In the genomic region with DNA sequence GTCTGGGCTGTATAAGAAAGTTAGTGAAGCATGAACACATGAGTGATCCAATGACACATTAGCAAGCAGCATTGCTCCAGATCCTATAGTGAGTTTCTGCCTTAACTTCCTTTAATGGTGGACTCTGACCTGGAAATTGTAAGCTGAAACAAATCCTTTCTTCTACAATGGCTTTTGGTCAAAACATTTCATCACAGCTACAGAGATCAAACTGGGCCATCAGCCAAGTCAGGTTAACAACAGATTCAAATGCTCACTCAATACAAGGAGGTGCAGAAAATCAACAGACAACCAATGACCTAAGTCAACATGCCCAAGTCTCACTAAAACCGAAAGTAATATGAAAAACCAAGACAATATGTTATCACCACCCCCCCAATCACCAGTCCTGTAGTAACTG, we compare ENCODE assay signal across 24 mouse cellular contexts.
A peak's percentile ranks its signal among the peaks of the same experiment; 100 is the strongest.
DNase-seq lines count a peak whose midpoint lies in the region; ATAC-seq and TF ChIP-seq lines count a peak whose summit lies in the region.
"Had no signal": no experiment of that assay in that cellular context is flagged by ENCODE, and none has a peak within 500 bp of the region (broad histone marks: within the 10 kb centered on the region; RNA-seq: fewer than 3 reads in every experiment).

No protein-coding gene starts in this region.

- no peak overlapping the region for H3K4me2 ChIP-seq in intestine, postnatal 0 days (replicated peaks; ENCODE audit: low read depth)
- H3K4me2 ChIP-seq in intestine, embryonic 16.5 days (ENCODE audit: low read depth, low read length), result no peak overlapping the region
- no peak overlapping the region for H3K4me2 ChIP-seq in kidney, embryonic 15.5 days
- no peak overlapping the region for H3K4me2 ChIP-seq in kidney, postnatal 0 days (ENCODE audit: low read length)
- H3K4me2 ChIP-seq: embryonic facial prominence, embryonic 12.5 days; forebrain, embryonic 13.5 days; forebrain, embryonic 15.5 days had no signal

- H3K4me1 ChIP-seq in intestine, postnatal 0 days (replicated peaks; ENCODE audit: control insufficient read depth, insufficient read depth, low read length), result no peaks in the 10 kb centered on the region
- H3K4me1 ChIP-seq in intestine, embryonic 16.5 days (ENCODE audit: control insufficient read depth, insufficient read depth, low read length), result no peaks in the 10 kb centered on the region
- H3K4me1 ChIP-seq in kidney, embryonic 15.5 days, result peaks cover 4% of the 10 kb centered on the region
- no peaks in the 10 kb centered on the region for H3K4me1 ChIP-seq in kidney, postnatal 0 days (replicated peaks; ENCODE audit: insufficient read depth, low read length)
- H3K4me1 ChIP-seq: embryonic facial prominence, embryonic 10.5 days; embryonic facial prominence, embryonic 12.5 days; forebrain, embryonic 13.5 days; forebrain, embryonic 15.5 days had no signal

- H3K9ac ChIP-seq in intestine, postnatal 0 days (ENCODE audit: low read depth, low read length), result no peak overlapping the region
- no peak overlapping the region for H3K9ac ChIP-seq in intestine, embryonic 16.5 days (ENCODE audit: low read depth, low read length)
- no peak overlapping the region for H3K9ac ChIP-seq in kidney, embryonic 15.5 days
- H3K9ac ChIP-seq in kidney, postnatal 0 days (ENCODE audit: low read depth, low read length), result no peak overlapping the region
- H3K9ac ChIP-seq: embryonic facial prominence, embryonic 12.5 days; forebrain, embryonic 13.5 days; forebrain, embryonic 15.5 days had no signal

- no peak overlapping the region for H3K27ac ChIP-seq in intestine, postnatal 0 days (ENCODE audit: low read depth, low read length)
- H3K27ac ChIP-seq in intestine, embryonic 16.5 days (ENCODE audit: low read length), result no peak overlapping the region
- peak overlapping the region; percentile 57; the same call in 1 of the 2 replicates for H3K27ac ChIP-seq in kidney, embryonic 15.5 days
- 0 out of 2 replicates have a peak overlapping the region, but pooled peaks have one; percentile 66 for H3K27ac ChIP-seq in kidney, postnatal 0 days
- H3K27ac ChIP-seq: embryonic facial prominence, embryonic 10.5 days; embryonic facial prominence, embryonic 12.5 days; forebrain, embryonic 13.5 days; forebrain, embryonic 15.5 days had no signal

- TF ChIP-seq CTCF in intestine, postnatal 0 days (IDR thresholded peaks at IDR 0.05; ENCODE audit: low read depth), result no peak
- no peak for TF ChIP-seq CTCF in kidney, postnatal 0 days (IDR thresholded peaks at IDR 0.05; ENCODE audit: low read depth)

- H3K4me3 ChIP-seq in intestine, postnatal 0 days (ENCODE audit: low read depth, low read length), result no peak overlapping the region
- H3K4me3 ChIP-seq in intestine, embryonic 16.5 days (ENCODE audit: low read length), result no peak overlapping the region
- no peak overlapping the region for H3K4me3 ChIP-seq in kidney, embryonic 15.5 days (replicated peaks)
- no peak overlapping the region for H3K4me3 ChIP-seq in kidney, postnatal 0 days (replicated peaks; ENCODE audit: low read depth, low read length)
- H3K4me3 ChIP-seq: embryonic facial prominence, embryonic 10.5 days; embryonic facial prominence, embryonic 12.5 days; forebrain, embryonic 13.5 days; forebrain, embryonic 15.5 days had no signal

- ATAC-seq in intestine, postnatal 0 days, result peak; percentile 28; the same call in 1 of the 2 replicates
- ATAC-seq in intestine, embryonic 16.5 days, result no peak
- ATAC-seq in kidney, embryonic 15.5 days (replicated peaks; ENCODE audit: low FRiP score), result 0 out of 2 replicates have a peak, but pooled peaks have one; percentile 36
- no peak for ATAC-seq in kidney, postnatal 0 days (replicated peaks; ENCODE audit: low FRiP score, low read depth)
- ATAC-seq: activated CD4-positive, CD25-positive, alpha-beta regulatory T cell, adult 4 months; CD4-positive, CD25-positive, alpha-beta regulatory T cell, adult 4 months; forebrain, embryonic 13.5 days; forebrain, embryonic 15.5 days; Patski had no signal

- WGBS in intestine, postnatal 0 days, result 71% methylated on average over 1 of the region's 1 CpGs
- 77% methylated on average over 1 of the region's 1 CpGs for WGBS in intestine, embryonic 16.5 days
- WGBS in kidney, embryonic 15.5 days, result 64% methylated on average over 1 of the region's 1 CpGs
- 70% methylated on average over 1 of the region's 1 CpGs for whole genome bisulfite sequencing in kidney, postnatal 0 days

- no peaks in the 10 kb centered on the region for H3K9me3 ChIP-seq in intestine, postnatal 0 days (ENCODE audit: control insufficient read depth)
- H3K9me3 ChIP-seq in intestine, embryonic 16.5 days (ENCODE audit: control insufficient read depth, low read length), result no peaks in the 10 kb centered on the region
- no peaks in the 10 kb centered on the region for H3K9me3 ChIP-seq in kidney, embryonic 15.5 days (replicated peaks)
- no peaks in the 10 kb centered on the region for H3K9me3 ChIP-seq in kidney, postnatal 0 days (replicated peaks; ENCODE audit: low read length)
- H3K9me3 ChIP-seq: embryonic facial prominence, embryonic 10.5 days; embryonic facial prominence, embryonic 12.5 days; forebrain, embryonic 13.5 days; G1E had no signal

- no peaks in the 10 kb centered on the region for H3K27me3 ChIP-seq in intestine, postnatal 0 days (replicated peaks; ENCODE audit: control insufficient read depth, insufficient read depth, low read length)
- H3K27me3 ChIP-seq in intestine, embryonic 16.5 days (replicated peaks; ENCODE audit: control insufficient read depth, insufficient read depth, low read length), result no peaks in the 10 kb centered on the region
- no peaks in the 10 kb centered on the region for H3K27me3 ChIP-seq in kidney, embryonic 15.5 days
- H3K27me3 ChIP-seq in kidney, postnatal 0 days (ENCODE audit: insufficient read depth, low read length), result no peaks in the 10 kb centered on the region
- H3K27me3 ChIP-seq: CH12.LX; embryonic facial prominence, embryonic 12.5 days; forebrain, embryonic 13.5 days; forebrain, embryonic 15.5 days had no signal

- no peak for DNase-seq in kidney, postnatal 10 days
- DNase-seq in kidney, postnatal 0 days (ENCODE audit: low spot score), result no peak
- DNase-seq in kidney, adult 8-10 months, result no peak
- DNase-seq: adrenal gland, adult 8-10 months; adrenal gland, postnatal 14 days; adrenal gland, postnatal 36 days; B cell, adult 2 months; cerebellum, adult 11-12 months; cerebellum, adult 2 months; cerebellum, adult 9-10 months; cerebellum, postnatal 10 days; cerebellum, postnatal 25 days had no signal

- H3K36me3 ChIP-seq in intestine, postnatal 0 days (ENCODE audit: control insufficient read depth, insufficient read depth), result no peaks in the 10 kb centered on the region
- no peaks in the 10 kb centered on the region for H3K36me3 ChIP-seq in intestine, embryonic 16.5 days (ENCODE audit: control insufficient read depth, insufficient read depth, low read length)
- no peaks in the 10 kb centered on the region for H3K36me3 ChIP-seq in kidney, embryonic 15.5 days
- H3K36me3 ChIP-seq in kidney, postnatal 0 days (ENCODE audit: insufficient read depth, low read length), result no peaks in the 10 kb centered on the region
- H3K36me3 ChIP-seq: embryonic facial prominence, embryonic 10.5 days; embryonic facial prominence, embryonic 12.5 days; forebrain, embryonic 15.5 days; G1E had no signal

Comparison
In these comparisons a context has a peak if more than half of its experiments do, and no peak if none do; other contexts are left out.
1. ATAC-seq: peak in intestine, postnatal 0 days (single experiment) and kidney, embryonic 15.5 days (single experiment); none in intestine, embryonic 16.5 days (single experiment) and kidney, postnatal 0 days (single experiment).
2. H3K27ac ChIP-seq: peak in kidney, embryonic 15.5 days (single experiment) and kidney, postnatal 0 days (single experiment); none in intestine, postnatal 0 days (single experiment) and intestine, embryonic 16.5 days (single experiment).